Mouse (Mus musculus) thymus, postnatal 10 days (tissue): ENCODE measurements around the gene Fbxw11.
A peak's percentile ranks its signal among the peaks of the same experiment; 100 is the strongest.
"Not testable (repeated sequence)": the region's sequence is repeated elsewhere in the genome, so short reads cannot be mapped to it uniquely, and the experiment has no call there.

Experiments used
- DNase-seq, 2 experiments: peaks; one replicate each; pipeline ENCODE4 v3.0.0; 2021; ENCODE audit warnings: low spot score in 2 of 2

The Fbxw11 gene

GRCm38 (mm10) chr11:32708739-32709501 is 66.4 kb downstream of the Fbxw11 start:
- DNase-seq: no peak

GRCm38 (mm10) chr11:32709563-32709962 is 67.0 kb downstream of the Fbxw11 start:
- DNase-seq: peak in 1 of 2 experiments; percentile 35

- peak in 1 of 2 experiments; percentile 40 for DNase-seq
These were observed 71.7 kb downstream of the Fbxw11 start for GRCm38 (mm10) chr11:32714230-32714629.

- no peak for DNase-seq
These were observed 72.4 kb downstream of the Fbxw11 start for GRCm38 (mm10) chr11:32714896-32715295.

GRCm38 (mm10) chr11:32715495-32715894 is 73.0 kb downstream of the Fbxw11 start:
- DNase-seq: no peak

- DNase-seq: no peak
These were observed 73.4 kb downstream of the Fbxw11 start for GRCm38 (mm10) chr11:32715970-32716369.

GRCm38 (mm10) chr11:32716876-32717275 is 74.4 kb downstream of the Fbxw11 start:
- no peak for DNase-seq

GRCm38 (mm10) chr11:32717711-32718110 is 75.2 kb downstream of the Fbxw11 start:
- DNase-seq: not testable (repeated sequence)

GRCm38 (mm10) chr11:32718371-32718770 is 75.8 kb downstream of the Fbxw11 start:
- DNase-seq: no peak

- DNase-seq: no peak
These were observed 76.5 kb downstream of the Fbxw11 start for GRCm38 (mm10) chr11:32718979-32719378.

- DNase-seq: no peak
These were observed 80.1 kb downstream of the Fbxw11 start for GRCm38 (mm10) chr11:32722653-32723052.

GRCm38 (mm10) chr11:32723287-32723686 is 80.8 kb downstream of the Fbxw11 start:
- no peak for DNase-seq

- no peak for DNase-seq
These were observed 82.6 kb downstream of the Fbxw11 start for GRCm38 (mm10) chr11:32725171-32725570.

- DNase-seq: no peak
These were observed 89.9 kb downstream of the Fbxw11 start for GRCm38 (mm10) chr11:32732467-32732866.

GRCm38 (mm10) chr11:32733195-32733594 is 90.7 kb downstream of the Fbxw11 start:
- DNase-seq: no peak

- DNase-seq: no peak
These were observed 93.8 kb downstream of the Fbxw11 start for GRCm38 (mm10) chr11:32736371-32736770.

GRCm38 (mm10) chr11:32737729-32738128 is 95.2 kb downstream of the Fbxw11 start:
- DNase-seq: no peak

GRCm38 (mm10) chr11:32743891-32744290 is 101.4 kb downstream of the Fbxw11 start:
- no peak for DNase-seq

- no peak for DNase-seq
These were observed 101.9 kb downstream of the Fbxw11 start for GRCm38 (mm10) chr11:32744463-32744862.

GRCm38 (mm10) chr11:32745466-32745865 is 102.9 kb downstream of the Fbxw11 start:
- no peak for DNase-seq

GRCm38 (mm10) chr11:32746036-32746435 is 103.5 kb downstream of the Fbxw11 start:
- DNase-seq: no peak

- no peak for DNase-seq
These were observed 104.0 kb downstream of the Fbxw11 start for GRCm38 (mm10) chr11:32746475-32746874.

GRCm38 (mm10) chr11:32748800-32749199 is 106.3 kb downstream of the Fbxw11 start:
- DNase-seq: no peak
